Mouse (Mus musculus): ENCODE measurements around the gene Mpped1.

Gene Mpped1

GRCm38 (mm10) chr15:83779387-83779786 lies at the start of gene Mpped1:
TSS of gene Mpped1 (plus strand) at chr15:83779467.
- DNase-seq (ENCODE audit: low read depth in 1 of 2, low spot score in 2 of 2) = no peak

GRCm38 (mm10) chr15:83740676-83741422 lies 38.4 kb upstream of the Mpped1 start:
- DNase-seq (ENCODE audit: low read depth in 1 of 2, low spot score in 2 of 2) = no peak

GRCm38 (mm10) chr15:83742018-83742417 lies 37.2 kb upstream of the Mpped1 start:
- no peak for DNase-seq (ENCODE audit: low read depth in 1 of 2, low spot score in 2 of 2)

- no peak for DNase-seq (ENCODE audit: low read depth in 1 of 2, low spot score in 2 of 2)
Observed at GRCm38 (mm10) chr15:83746311-83746710, 33.0 kb upstream of the Mpped1 start.

- DNase-seq (ENCODE audit: low read depth in 1 of 2, low spot score in 2 of 2) = no peak
Observed at GRCm38 (mm10) chr15:83748986-83749385, 30.3 kb upstream of the Mpped1 start.

GRCm38 (mm10) chr15:83749436-83749835 lies 29.8 kb upstream of the Mpped1 start:
- no peak for DNase-seq (ENCODE audit: low read depth in 1 of 2, low spot score in 2 of 2)

GRCm38 (mm10) chr15:83756742-83757141 lies 22.5 kb upstream of the Mpped1 start:
- DNase-seq (ENCODE audit: low read depth in 1 of 2, low spot score in 2 of 2) = no peak

- no peak for DNase-seq (ENCODE audit: low read depth in 1 of 2, low spot score in 2 of 2)
Observed at GRCm38 (mm10) chr15:83758958-83759357, 20.3 kb upstream of the Mpped1 start.

- no peak for DNase-seq (ENCODE audit: low read depth in 1 of 2, low spot score in 2 of 2)
Observed at GRCm38 (mm10) chr15:83760683-83761082, 18.6 kb upstream of the Mpped1 start.

- no peak for DNase-seq (ENCODE audit: low read depth in 1 of 2, low spot score in 2 of 2)
Observed at GRCm38 (mm10) chr15:83761512-83761911, 17.8 kb upstream of the Mpped1 start.

- no peak for DNase-seq (ENCODE audit: low read depth in 1 of 2, low spot score in 2 of 2)
Observed at GRCm38 (mm10) chr15:83765388-83766029, 13.8 kb upstream of the Mpped1 start.

GRCm38 (mm10) chr15:83771346-83772053 lies 7.8 kb upstream of the Mpped1 start:
- no peak for DNase-seq (ENCODE audit: low read depth in 1 of 2, low spot score in 2 of 2)

GRCm38 (mm10) chr15:83772460-83772859 lies 6.8 kb upstream of the Mpped1 start:
- DNase-seq (ENCODE audit: low read depth in 1 of 2, low spot score in 2 of 2) = no peak

GRCm38 (mm10) chr15:83772953-83773352 lies 6.3 kb upstream of the Mpped1 start:
- no peak for DNase-seq (ENCODE audit: low read depth in 1 of 2, low spot score in 2 of 2)

- DNase-seq (ENCODE audit: low read depth in 1 of 2, low spot score in 2 of 2) = no peak
Observed at GRCm38 (mm10) chr15:83774922-83775321, 4.3 kb upstream of the Mpped1 start.

- no peak for DNase-seq (ENCODE audit: low read depth in 1 of 2, low spot score in 2 of 2)
Observed at GRCm38 (mm10) chr15:83776265-83777000, 2.8 kb upstream of the Mpped1 start.

GRCm38 (mm10) chr15:83777476-83777875 lies 1.8 kb upstream of the Mpped1 start:
- no peak for DNase-seq (ENCODE audit: low read depth in 1 of 2, low spot score in 2 of 2)

- DNase-seq (ENCODE audit: low read depth in 1 of 2, low spot score in 2 of 2) = no peak
Observed at GRCm38 (mm10) chr15:83779855-83780740, 831 bp downstream of the Mpped1 start.

- no peak for DNase-seq (ENCODE audit: low read depth in 1 of 2, low spot score in 2 of 2)
Observed at GRCm38 (mm10) chr15:83781304-83781703, 2.0 kb downstream of the Mpped1 start.

- no peak for DNase-seq (ENCODE audit: low read depth in 1 of 2, low spot score in 2 of 2)
Observed at GRCm38 (mm10) chr15:83782284-83782683, 3.0 kb downstream of the Mpped1 start.

All from monocyte, adult 2 months (primary cell).